Mouse (Mus musculus): ENCODE results near the gene Npcd. TPM values are rescaled to one million over a fixed set of nuclear protein-coding genes. Genes with fewer than 3 reads are reported as not detected.
A peak's percentile ranks its signal among the peaks of the same experiment; 100 is the strongest.

Gene Npcd
- 0.42 and 0.98 TPM in 2 replicates for polyA plus RNA-seq (2015; fragmentation: Nextera tagmentation; extraction: Ambion mirVana)

DNA sequence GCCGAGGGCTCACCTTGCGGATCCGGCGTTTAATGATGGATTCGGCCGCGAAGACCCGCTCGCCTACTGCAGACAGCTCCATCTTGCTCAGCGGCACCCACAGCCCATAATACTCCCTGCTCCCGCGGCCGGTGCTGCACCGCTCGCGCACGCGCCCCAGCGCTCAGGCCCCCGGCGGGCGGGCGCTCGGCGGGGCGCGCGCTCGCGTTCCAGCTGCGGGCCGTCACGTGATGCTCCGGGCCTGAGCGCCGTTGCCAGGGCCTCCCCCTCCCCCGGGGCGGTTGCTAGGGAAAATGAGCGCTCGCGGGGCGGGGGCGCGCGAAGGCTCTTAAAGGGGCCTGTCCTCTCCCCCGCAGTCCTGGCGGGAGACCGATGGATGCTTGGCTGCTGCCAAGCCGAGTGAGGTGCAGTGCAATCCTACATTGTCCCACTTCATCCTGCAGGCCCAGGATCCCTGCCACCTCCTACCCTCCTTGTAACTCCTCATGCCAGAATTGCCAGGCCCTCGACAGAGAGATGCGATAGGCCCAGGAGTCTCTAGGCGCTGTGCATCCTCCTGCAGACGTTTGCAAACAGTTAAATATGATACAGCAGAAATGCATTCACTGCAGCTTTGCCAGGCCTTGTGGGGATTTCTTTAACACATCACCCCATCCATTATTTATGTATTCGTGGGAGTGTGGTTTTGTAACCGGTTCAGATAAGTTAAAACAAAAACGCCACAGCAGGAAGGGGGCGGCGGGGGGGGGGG lies at the start of gene Npcd, which contains the start of gene Cbx6:
Npcd (minus strand) TSS at position 108 of the 751 bp plus-strand sequence.
Cbx6 (minus strand) TSS at position 559 of the 751 bp plus-strand sequence.
- under 1% methylated on average over 58 of the region's 58 CpGs for WGBS
- peak; percentile 88 for ATAC-seq (replicated peaks)
- peaks cover 54% of the 10 kb centered on the region for H3K4me1 ChIP-seq

DNA sequence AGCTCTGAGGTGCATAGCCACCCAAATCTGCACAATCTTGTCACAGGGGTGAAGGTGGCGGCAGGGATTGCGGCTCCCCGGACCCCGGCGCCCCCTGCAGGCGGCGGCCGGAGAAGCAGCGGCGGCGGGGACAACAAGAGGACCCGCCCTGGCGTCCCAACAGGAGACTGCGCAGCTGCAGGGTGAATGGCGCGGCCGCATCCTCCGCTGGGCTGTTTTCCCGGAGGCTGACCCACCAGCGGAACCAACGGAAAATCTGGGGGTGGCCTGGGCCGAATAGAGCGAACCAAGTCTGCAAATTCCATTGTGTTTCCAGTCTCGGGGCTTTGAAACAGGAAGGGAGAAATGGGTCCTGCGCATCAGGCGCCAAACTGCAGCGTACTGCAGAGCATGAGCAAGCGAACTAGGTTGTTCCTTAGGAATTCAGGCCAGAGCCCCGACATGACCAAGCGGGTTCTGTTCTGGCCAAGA lies 49.4 kb upstream of the Npcd start:
- peak overlapping the region; percentile 68 for H3K4me2 ChIP-seq
- H3K9me3 ChIP-seq, result no peaks in the 10 kb centered on the region
- peaks cover 15% of the 10 kb centered on the region; the same call in 1 of the 2 replicates for H3K4me1 ChIP-seq
- peak overlapping the region; percentile 53 for H3K9ac ChIP-seq
- under 1% methylated on average over 30 of the region's 30 CpGs for WGBS
- ATAC-seq (replicated peaks), result peak; percentile 93
- H3K27ac ChIP-seq, result peak overlapping the region; percentile 91
- peak overlapping the region; percentile 42 for H3K4me3 ChIP-seq
- H3K27me3 ChIP-seq (replicated peaks), result no peaks in the 10 kb centered on the region
- H3K36me3 ChIP-seq (replicated peaks), result no peaks in the 10 kb centered on the region

More for the DNA sequence above, at the start of gene Npcd, which contains the start of gene Cbx6:
- Histone ChIP-seq H3K4me2 (peak within 1 kb of the TSS; percentile 95), H3K27me3 (replicated peaks) (no peaks in the 10 kb centered on the region), H3K9ac (peak within 1 kb of the TSS; percentile 96), H3K27ac (peak within 1 kb of the TSS; percentile 99), H3K9me3 (no peaks in the 10 kb centered on the region), H3K36me3 (replicated peaks) (no peaks in the 10 kb centered on the region), H3K4me3 (peak within 1 kb of the TSS; percentile 87)

- Histone ChIP-seq H3K9ac (peak overlapping the region; percentile 53), H3K36me3 (replicated peaks) (no peaks in the 10 kb centered on the region), H3K27me3 (replicated peaks) (no peaks in the 10 kb centered on the region), H3K27ac (peak overlapping the region; percentile 91), H3K9me3 (no peaks in the 10 kb centered on the region), H3K4me3 (peak overlapping the region; percentile 42), H3K4me2 (peak overlapping the region; percentile 68), H3K4me1 (peaks cover 15% of the 10 kb centered on the region; the same call in 1 of the 2 replicates)
- 19% methylated on average over 19 of the region's 19 CpGs for WGBS
- ATAC-seq (replicated peaks), result peak; percentile 91
Measured at GRCm38 (mm10) chr15:79882623-79883267, 48.7 kb upstream of the Npcd start.

DNA sequence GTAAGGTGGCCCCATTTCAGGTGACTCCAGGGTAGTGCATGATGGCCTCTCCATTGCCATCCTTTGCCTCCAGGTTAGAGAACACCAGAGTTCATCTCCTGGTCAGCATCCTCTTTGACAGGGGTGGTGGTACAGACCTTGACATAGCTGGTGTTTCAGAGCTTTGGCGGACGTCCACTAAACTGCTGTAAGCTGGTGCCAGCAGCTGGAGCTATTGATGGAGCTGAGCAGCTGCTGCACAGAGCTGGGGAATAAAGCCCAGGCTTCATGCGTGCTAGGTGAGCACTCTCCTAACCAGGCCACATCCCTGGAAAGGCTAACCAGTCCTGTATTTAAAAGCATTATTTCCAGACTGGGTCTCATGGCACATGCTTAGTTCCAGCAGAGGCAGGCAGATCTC lies 46.4 kb upstream of the Npcd start:
- no peak overlapping the region for H3K27ac ChIP-seq
- no peak overlapping the region for H3K4me3 ChIP-seq
- H3K36me3 ChIP-seq (replicated peaks), result no peaks in the 10 kb centered on the region
- no peak for ATAC-seq (replicated peaks)
- H3K9me3 ChIP-seq, result no peaks in the 10 kb centered on the region
- H3K4me2 ChIP-seq, result no peak overlapping the region
- H3K27me3 ChIP-seq (replicated peaks), result no peaks in the 10 kb centered on the region
- H3K9ac ChIP-seq, result no peak overlapping the region
- H3K4me1 ChIP-seq, result peaks cover 15% of the 10 kb centered on the region; the same call in 1 of the 2 replicates
- 85% methylated on average over 3 of the region's 3 CpGs for WGBS

DNA sequence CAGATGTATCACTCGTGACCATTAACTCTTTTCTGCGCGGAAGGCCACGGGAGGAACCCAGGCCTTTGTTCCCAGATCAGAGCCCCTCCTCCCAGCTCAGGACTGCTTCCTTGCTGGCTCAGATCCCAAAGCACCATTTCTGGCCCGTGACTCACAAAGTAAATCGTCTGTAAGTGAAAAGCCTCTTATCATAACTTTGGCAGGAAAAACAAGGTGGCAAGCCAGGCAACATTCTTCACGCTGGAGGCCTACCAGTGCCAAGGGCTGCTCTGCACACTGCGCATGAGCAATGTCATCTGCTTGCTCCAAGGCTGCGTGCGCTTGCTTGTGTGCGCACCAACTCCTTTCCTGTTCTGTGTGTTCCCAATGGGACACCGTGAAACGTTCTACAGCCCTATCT lies 45.3 kb upstream of the Npcd start:
- peaks cover 15% of the 10 kb centered on the region; the same call in 1 of the 2 replicates for H3K4me1 ChIP-seq
- no peaks in the 10 kb centered on the region for H3K27me3 ChIP-seq (replicated peaks)
- H3K9ac ChIP-seq, result no peak overlapping the region
- H3K36me3 ChIP-seq (replicated peaks), result no peaks in the 10 kb centered on the region
- WGBS, result 48% methylated on average over 13 of the region's 13 CpGs
- no peaks in the 10 kb centered on the region for H3K9me3 ChIP-seq
- ATAC-seq (replicated peaks), result no peak
- no peak overlapping the region for H3K4me3 ChIP-seq
- H3K27ac ChIP-seq, result peak overlapping the region; percentile 40; the same call in 1 of the 2 replicates
- 0 out of 2 replicates have a peak overlapping the region, but pooled peaks have one; percentile 1 for H3K4me2 ChIP-seq

DNA sequence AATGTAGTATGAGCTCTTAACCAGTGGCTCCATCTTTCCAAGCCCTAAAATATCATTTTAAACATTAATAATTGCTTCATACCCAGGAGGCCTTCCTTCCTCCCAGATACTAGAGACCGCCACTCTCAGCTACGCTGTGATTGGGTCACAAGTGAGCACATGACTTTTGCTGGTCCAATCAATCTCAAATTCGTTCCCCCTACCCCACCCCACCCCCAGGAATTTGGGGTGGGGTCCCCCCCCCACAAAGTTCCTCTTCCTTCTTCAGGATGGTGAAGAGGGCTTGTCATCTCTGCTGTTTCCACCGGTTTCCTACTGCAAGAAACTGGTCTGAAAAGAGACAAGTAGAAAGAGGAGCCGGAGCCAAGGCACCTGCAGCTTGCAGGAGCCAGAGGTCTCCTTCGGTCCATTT lies 44.7 kb upstream of the Npcd start:
- Histone ChIP-seq H3K27ac (peak overlapping the region; percentile 40; the same call in 1 of the 2 replicates), H3K9me3 (no peaks in the 10 kb centered on the region), H3K9ac (no peak overlapping the region), H3K4me1 (peaks cover 15% of the 10 kb centered on the region; the same call in 1 of the 2 replicates), H3K4me3 (no peak overlapping the region), H3K4me2 (no peak overlapping the region), H3K36me3 (replicated peaks) (no peaks in the 10 kb centered on the region), H3K27me3 (replicated peaks) (no peaks in the 10 kb centered on the region)
- no peak for ATAC-seq (replicated peaks)
- 72% methylated on average over 6 of the region's 6 CpGs for WGBS

- Histone ChIP-seq H3K9me3 (no peaks in the 10 kb centered on the region), H3K4me1 (peaks cover 6% of the 10 kb centered on the region; the same call in 1 of the 2 replicates), H3K9ac (no peak overlapping the region), H3K4me3 (no peak overlapping the region), H3K36me3 (replicated peaks) (no peaks in the 10 kb centered on the region), H3K4me2 (no peak overlapping the region), H3K27ac (no peak overlapping the region), H3K27me3 (replicated peaks) (no peaks in the 10 kb centered on the region)
- no peak for ATAC-seq (replicated peaks)
- WGBS, result 79% methylated on average over 18 of the region's 18 CpGs
Measured at GRCm38 (mm10) chr15:79875261-79875995, 41.4 kb upstream of the Npcd start.

DNA sequence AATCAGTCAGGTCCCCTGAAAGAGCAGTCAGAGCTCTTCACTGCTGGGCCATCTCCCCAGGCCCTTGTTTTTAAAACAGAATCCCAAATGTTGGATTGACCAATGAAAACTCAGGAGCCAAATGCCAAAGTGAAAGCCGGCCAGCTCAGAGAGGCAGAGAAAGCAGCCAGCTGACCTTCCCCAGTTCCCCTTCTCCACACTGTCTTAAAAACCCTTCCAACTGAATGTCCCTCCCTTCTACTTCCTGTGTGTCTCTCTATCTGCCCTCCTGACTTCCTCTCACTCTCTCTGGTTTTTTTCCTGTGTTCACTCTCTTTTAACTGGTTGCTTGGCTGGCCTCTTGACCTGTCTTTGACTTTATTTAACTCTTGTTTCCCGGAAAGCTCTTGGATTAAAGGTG lies 40.0 kb upstream of the Npcd start:
- no peaks in the 10 kb centered on the region for H3K36me3 ChIP-seq (replicated peaks)
- no peak overlapping the region for H3K4me3 ChIP-seq
- 66% methylated on average over 2 of the region's 2 CpGs for WGBS
- H3K9me3 ChIP-seq, result no peaks in the 10 kb centered on the region; the same call in 1 of the 2 replicates
- no peak for ATAC-seq (replicated peaks)
- H3K4me1 ChIP-seq, result peaks cover 2% of the 10 kb centered on the region; the same call in 1 of the 2 replicates
- H3K27ac ChIP-seq, result no peak overlapping the region
- H3K4me2 ChIP-seq, result no peak overlapping the region
- no peaks in the 10 kb centered on the region for H3K27me3 ChIP-seq (replicated peaks)
- no peak overlapping the region for H3K9ac ChIP-seq

GRCm38 (mm10) chr15:79873545-79873944 lies 39.5 kb upstream of the Npcd start:
- Histone ChIP-seq H3K9ac (no peak overlapping the region), H3K9me3 (no peaks in the 10 kb centered on the region; the same call in 1 of the 2 replicates), H3K36me3 (replicated peaks) (no peaks in the 10 kb centered on the region), H3K4me3 (no peak overlapping the region), H3K4me2 (no peak overlapping the region), H3K27ac (no peak overlapping the region), H3K4me1 (no peaks in the 10 kb centered on the region), H3K27me3 (replicated peaks) (no peaks in the 10 kb centered on the region)
- 88% methylated on average over 8 of the region's 8 CpGs for WGBS
- no peak for ATAC-seq (replicated peaks)

DNA sequence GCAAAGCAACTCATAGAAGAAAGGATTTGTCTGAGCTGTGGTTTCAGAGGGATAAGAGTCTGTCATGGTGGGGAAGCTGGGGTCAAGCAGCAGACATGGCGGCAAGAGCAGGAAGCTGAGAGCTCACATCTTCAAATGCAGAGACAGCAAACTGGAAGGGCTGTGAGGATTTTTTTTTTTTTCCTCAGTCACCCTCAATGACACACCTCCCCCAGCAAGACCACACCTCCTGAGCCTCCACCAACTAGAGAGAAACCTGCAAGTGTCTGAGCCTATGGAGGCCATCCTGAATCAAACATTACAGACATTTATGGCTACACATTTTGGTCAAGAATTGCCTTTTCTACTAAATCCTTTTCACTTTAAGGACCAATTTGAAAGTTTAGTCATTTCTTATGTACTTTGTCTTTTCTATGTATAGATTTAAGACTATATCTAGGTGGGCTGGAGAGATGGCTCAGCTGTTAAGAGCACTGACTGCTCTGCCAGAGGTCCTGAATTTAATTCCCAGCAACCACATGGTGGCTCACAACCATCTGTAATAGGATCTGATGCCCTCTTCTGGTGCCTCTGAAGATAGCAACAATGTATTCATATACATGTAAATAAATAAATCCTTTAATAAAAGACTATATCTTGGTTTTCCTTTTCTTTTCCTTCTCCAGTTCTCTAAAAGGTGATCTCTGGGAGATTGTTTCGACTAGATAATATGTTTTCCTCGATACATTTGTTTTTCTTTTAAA lies 33.4 kb upstream of the Npcd start:
- H3K4me2 ChIP-seq, result no peak overlapping the region
- H3K4me3 ChIP-seq, result no peak overlapping the region
- no peaks in the 10 kb centered on the region; the same call in 1 of the 2 replicates for H3K9me3 ChIP-seq
- no peak for ATAC-seq (replicated peaks)
- WGBS, result 90% methylated on average over 3 of the region's 3 CpGs
- H3K27ac ChIP-seq, result no peak overlapping the region
- no peaks in the 10 kb centered on the region for H3K4me1 ChIP-seq
- no peaks in the 10 kb centered on the region for H3K36me3 ChIP-seq (replicated peaks)
- no peaks in the 10 kb centered on the region for H3K27me3 ChIP-seq (replicated peaks)
- no peak overlapping the region for H3K9ac ChIP-seq

DNA sequence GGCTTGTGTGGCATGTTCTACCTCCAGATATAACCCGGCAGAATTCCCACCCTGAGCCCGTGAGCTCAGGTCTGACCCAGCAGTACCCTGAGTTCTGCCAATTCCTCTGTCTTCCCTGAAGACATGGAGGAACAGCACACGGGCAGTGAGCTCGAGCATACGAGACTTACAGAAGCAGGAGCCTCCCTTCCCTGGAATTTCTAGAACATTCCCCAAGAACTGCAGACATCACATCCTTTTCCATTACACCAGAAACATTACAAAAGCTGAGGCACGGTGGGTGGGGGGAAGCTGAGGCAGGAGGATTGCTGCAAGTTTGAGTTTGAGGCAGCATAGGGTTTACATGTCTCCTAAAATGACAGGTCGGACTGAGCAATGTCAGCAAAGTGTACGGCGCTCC lies 25.8 kb upstream of the Npcd start:
- Histone ChIP-seq H3K27me3 (replicated peaks) (no peaks in the 10 kb centered on the region), H3K4me3 (no peak overlapping the region), H3K9me3 (no peaks in the 10 kb centered on the region), H3K36me3 (replicated peaks) (no peaks in the 10 kb centered on the region), H3K27ac (no peak overlapping the region), H3K9ac (no peak overlapping the region), H3K4me1 (no peaks in the 10 kb centered on the region), H3K4me2 (no peak overlapping the region)
- ATAC-seq (replicated peaks), result no peak
- WGBS, result 90% methylated on average over 9 of the region's 9 CpGs
